Mouse (Mus musculus) natural killer cell, adult 2 months (primary cell): Measurements from ENCODE around the gene Srek1ip1.

Source experiments
- DNase-seq, 2 experiments: peaks; one replicate each; pipeline ENCODE4 v3.0.0; 2022; ENCODE audit warnings: low spot score in 2 of 2

Gene Srek1ip1

DNA sequence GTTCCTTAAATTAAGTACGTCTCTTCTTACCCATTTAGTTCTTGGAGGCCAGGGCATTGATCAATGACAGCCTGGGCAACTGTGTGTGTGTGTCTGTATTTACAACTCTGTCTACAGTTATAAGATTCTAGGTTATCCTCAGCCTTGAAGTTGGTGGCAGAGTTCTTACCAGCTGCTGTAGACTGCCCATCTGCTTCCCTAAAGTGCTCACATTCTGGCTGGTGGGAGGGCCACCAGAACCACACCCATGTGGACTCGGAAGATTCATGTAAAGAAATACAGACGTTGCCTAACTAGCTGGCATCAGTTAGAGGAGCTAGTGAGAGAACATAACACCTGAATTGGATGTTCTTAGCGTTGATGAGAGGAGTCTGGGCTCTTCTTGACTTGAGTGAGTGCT lies 49.7 kb downstream of the Srek1ip1 start:
- DNase-seq: no peak

DNA sequence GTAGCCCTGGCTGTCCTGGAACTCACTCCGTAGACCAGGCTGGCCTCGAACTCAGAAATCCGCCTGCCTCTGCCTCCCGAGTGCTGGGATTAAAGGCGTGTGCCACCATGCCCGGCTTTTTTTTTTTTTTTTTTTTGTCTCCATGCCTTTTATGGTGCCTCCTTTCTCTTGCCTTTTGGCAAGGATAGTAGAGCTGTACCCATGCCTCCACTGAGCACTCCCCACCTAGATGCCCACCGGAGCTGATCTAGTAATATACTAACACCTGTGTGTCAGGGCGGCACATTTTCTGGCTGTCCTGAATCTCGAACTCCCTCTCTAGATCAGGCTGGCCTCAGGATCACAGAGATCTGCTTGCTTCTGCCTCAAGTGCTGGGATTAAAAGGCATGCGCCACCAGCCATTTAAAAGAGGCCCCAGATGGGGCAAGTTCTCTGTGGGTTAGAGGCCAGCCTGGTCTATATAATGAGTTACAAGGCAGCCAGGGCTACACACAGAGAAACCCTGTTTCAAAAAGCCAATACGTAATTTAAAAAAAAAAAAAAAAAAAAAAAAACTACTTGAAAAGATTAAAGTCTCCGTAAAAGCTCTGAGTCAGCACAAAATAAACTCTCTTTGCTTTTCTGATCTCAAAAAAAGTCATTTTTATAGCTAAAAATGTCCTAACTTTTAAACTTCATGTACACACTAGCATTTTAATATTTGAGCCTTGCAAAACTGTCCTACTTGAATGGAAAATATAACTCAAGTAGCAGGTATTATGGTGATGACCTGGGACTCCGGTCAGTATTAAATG lies 51.2 kb downstream of the Srek1ip1 start:
- DNase-seq: no peak

DNA sequence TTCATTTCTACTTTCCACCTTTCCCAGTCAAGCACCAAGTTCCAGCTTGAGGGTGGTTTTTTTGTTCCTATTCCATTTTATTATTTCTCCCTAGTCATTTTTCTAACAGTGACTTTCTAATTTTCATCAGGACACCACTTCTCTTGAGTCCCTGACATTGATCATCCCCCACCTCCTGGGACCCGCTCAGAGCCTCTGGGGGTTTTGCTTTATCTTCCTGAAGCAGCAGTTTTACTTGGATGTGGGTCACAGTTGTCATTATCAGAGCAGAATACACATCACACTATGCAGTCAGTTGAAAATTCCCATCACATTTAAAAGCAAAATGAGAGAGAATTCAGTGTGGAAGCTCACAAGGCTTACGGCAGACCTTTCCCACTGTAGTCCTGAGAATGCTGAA lies 61.4 kb downstream of the Srek1ip1 start:
- DNase-seq: no peak

DNA sequence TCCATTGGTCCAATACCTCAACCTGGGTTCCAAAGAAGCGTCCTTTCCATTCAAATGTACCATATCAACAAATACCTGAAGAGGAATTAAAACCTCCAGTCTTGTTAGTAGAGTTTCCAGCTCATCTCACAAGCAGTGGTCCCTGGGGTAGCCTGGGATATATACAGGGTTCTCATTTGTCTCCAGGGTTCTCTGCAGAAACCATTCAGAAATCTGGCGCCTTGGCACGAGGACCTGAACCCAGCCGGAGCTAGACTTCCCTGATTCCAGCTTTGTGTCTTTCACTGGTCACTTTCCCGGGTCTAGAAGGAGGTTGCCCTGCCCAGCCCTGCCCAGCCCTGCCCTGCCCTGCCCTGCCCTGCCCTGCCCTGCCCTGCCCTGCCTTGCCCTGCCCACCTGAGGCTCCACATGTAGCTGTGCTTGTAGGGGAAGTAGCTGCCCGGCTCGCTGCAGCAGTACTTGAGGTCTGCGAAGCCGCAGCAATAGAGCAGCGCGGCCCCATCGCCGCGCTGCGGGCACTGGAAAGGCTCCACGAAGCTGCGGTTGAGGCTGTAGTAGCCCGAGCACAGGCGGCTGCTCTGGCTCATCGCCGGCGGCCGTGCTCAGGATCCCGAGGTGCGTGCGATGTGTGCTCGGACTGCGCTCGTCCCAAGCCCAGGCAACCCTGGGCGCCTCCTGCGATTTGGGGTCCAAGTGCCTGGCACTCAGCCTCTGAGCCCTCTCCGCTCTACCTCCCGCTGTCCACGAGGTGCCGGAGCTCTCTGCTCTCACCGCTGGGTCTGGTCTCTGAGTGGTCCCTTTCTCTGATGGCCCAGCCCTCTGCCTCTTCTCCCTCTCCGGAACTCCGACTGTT lies 71.1 kb downstream of the Srek1ip1 start, which contains the start of gene Shisal2b:
Gene Shisal2b, minus strand, starts transcription at position 767 of the 853 bp plus-strand sequence.
- DNase-seq: peak in 1 of 2 experiments; percentile 3

DNA sequence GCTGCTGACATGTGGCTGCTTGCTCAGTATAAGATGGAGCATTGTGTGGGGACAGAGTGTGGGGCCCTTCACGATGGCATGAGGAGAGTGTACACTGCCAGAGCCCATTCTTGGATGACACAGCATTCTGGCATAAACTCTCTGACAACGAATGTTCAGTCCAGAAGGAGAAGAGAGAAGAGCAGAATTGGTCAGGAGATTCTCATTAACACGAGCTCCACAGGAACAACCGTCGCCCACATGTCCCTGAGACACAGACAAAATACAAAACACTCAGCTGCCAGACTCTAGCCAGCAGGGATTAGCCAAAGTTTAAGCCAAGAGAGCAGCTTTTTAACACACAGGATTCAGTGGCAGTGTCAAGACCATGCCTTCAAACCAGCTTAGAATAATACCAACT lies 74.4 kb downstream of the Srek1ip1 start:
- no peak for DNase-seq

DNA sequence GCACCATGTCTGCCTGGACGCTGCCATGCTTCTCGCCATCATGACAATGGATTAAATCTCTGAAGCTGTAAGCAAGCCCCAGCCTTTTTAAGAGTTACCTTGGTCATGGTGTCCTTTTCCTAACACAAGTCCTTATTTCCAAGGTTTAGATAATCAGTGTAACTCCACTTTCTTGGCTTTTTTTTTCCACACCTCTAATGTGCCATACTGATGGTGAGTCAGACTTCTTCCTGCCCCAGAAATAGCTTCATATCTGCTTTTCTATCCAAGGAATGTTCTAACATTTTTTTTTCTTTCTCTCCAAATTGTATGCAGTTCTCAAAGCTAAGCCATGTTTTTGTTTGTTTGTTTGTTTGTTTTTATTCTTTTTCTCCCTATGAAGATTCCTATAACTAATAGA lies 77.6 kb downstream of the Srek1ip1 start:
- DNase-seq: no peak

DNA sequence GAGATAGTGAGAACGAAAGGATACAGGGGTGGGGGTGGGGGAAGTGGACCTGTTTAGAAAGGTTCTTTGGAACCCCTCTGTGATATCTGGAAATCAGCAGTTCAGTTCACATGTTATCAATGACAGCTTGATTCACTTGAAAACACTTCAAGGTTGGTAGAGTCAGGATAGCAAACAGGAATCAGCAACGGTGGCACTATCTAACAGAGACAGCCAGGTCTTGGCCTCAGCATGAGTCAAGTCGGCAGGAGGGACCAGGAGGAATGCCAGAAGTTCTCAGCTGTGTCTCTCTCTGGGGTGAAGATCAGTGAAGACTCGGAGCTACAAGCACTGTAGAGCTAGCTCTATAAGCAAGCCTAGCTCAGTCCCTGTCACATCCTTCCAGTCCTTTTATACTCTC lies 86.2 kb downstream of the Srek1ip1 start:
- DNase-seq: no peak

DNA sequence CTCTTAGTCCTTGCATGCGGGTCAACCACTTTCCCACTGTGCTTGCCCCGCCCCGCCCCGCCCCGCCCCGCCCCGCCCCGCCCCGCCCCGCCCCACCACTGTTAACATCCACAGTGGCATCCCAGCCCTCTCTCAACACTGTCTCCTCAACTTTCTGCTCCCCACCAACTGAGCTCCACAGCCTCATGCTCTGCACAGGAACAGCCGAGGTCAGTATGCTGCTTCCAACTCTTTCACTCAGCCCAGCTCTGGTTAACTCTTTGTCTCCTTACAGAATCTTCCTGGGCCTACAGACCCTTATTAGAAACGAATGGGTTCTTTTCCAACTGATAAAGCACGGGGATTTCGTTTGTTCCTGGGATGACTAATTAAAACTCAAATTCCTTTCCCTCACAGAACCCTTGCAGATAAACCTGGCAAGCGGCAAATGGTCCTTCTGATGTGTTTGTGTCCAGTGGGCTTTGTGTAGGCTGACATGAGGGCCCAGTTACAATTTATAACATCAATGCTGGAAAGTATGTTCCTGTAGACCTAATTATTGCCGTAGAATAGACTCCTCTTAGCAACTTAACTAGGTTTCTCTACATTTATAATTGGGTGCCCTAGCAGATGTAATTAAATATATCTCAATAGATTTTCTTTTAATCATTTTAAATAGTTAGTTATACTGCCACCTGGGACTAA lies 91.4 kb downstream of the Srek1ip1 start:
- no peak for DNase-seq

DNA sequence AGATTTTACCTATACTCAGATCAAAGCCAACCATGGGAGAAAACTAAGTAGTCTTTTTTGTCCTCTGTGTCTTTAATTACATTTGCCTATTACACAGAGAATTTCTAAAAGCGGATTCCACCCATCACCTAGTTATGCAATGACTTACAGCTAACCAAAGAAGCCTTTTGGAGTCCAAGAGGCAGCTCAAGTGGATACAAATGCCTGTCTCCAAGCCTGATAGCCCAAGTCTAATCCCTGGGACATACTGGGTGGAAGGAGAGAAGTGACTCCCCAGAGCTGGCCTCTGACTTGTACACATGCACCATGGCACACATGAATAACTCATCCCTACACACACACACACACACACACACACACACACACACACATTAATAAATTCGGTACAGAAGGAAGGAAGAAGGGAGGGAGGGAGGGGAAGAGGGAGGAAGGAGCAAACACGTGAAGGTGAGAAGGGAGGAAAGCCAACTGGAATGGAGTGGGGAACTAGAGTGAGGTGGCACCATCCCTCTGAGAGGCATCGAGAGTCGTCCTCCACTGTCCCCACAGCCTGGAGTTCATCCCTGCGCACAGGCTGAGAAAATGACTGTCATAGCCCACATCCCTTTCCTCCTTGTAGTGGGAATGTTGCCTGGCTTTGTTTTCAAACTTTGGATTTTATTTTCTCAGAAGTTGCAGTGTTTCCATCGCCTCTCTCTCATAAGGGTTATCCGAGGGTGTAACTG lies 94.2 kb downstream of the Srek1ip1 start:
- DNase-seq: no peak
